Mouse (Mus musculus) heart, postnatal 25 days (tissue): ENCODE measurements at regions not wholly inside any gene's neighbourhood (a gene's known extent, or its start where the extent isn't known, plus 50 kb on each side); places are given as distances from the start of the nearest gene placed in this dataset.

ENCODE experiments used
- DNase-seq: peaks from one replicate; pipeline ENCODE4 v3.0.0; 2022; ENCODE audit warnings: low spot score
- intact Hi-C: fragments of 180-260 bp; cut with DNase I; formaldehyde crosslinking; loops from one replicate; pipeline ENCODE4 v1.15.1; 2025

- no peak for DNase-seq
- intact Hi-C loops, result no loop called here
These were observed 266.0 kb downstream of the Foxo1 start for GRCm38 (mm10) chr3:52534118-52534517.

GRCm38 (mm10) chr3:52531686-52532351, 263.7 kb downstream of the Foxo1 start:
- intact Hi-C loops, result no loop called here
- DNase-seq, result no peak

- intact Hi-C loops, result no loop called here
These were observed 262.4 kb downstream of the Foxo1 start for GRCm38 (mm10) chr3:52530406-52530970.

GRCm38 (mm10) chr3:52529136-52529535, 261.0 kb downstream of the Foxo1 start:
- no peak for DNase-seq
- intact Hi-C loops, result loop anchor here (10.0 kb wide), 1 partner anchor 264 kb away; the partner anchor contains the start of gene Foxo1

More at GRCm38 (mm10) chr3:52530406-52530970, 262.4 kb downstream of the Foxo1 start:
- no peak for DNase-seq

- intact Hi-C loops, result loop anchor here (10.0 kb wide), 1 partner anchor 264 kb away; the partner anchor contains the start of gene Foxo1
- no peak for DNase-seq
These were observed 260.4 kb downstream of the Foxo1 start for GRCm38 (mm10) chr3:52528521-52528920.

- intact Hi-C loops, result loop anchor here (10.0 kb wide), 1 partner anchor 263 kb away; the partner anchor contains the start of gene Foxo1
- no peak for DNase-seq
These were observed 259.6 kb downstream of the Foxo1 start for GRCm38 (mm10) chr3:52527781-52528180.

GRCm38 (mm10) chr3:52527010-52527754, 259.0 kb downstream of the Foxo1 start:
- intact Hi-C loops, result loop anchor here (10.0 kb wide), 1 partner anchor 262 kb away; the partner anchor contains the start of gene Foxo1
- DNase-seq, result no peak

- DNase-seq, result no peak
- intact Hi-C loops, result loop anchor here (10.0 kb wide), 1 partner anchor 258 kb away; the partner anchor contains the start of gene Foxo1
These were observed 254.8 kb downstream of the Foxo1 start for GRCm38 (mm10) chr3:52522886-52523285.

GRCm38 (mm10) chr3:52520609-52520947, 252.4 kb downstream of the Foxo1 start:
- DNase-seq, result no peak

GRCm38 (mm10) chr3:52519910-52520608, 251.9 kb downstream of the Foxo1 start:
- no peak for DNase-seq
- intact Hi-C loops, result loop anchor here (10.0 kb wide), 1 partner anchor 255 kb away; the partner anchor contains the start of gene Foxo1

More at GRCm38 (mm10) chr3:52520609-52520947, 252.4 kb downstream of the Foxo1 start:
- intact Hi-C loops, result loop anchor here (10.0 kb wide), 1 partner anchor 256 kb away; the partner anchor contains the start of gene Foxo1

- DNase-seq, result no peak
- intact Hi-C loops, result no loop called here
These were observed 249.7 kb downstream of the Foxo1 start for GRCm38 (mm10) chr3:52517808-52518207.

- DNase-seq, result no peak
- intact Hi-C loops, result no loop called here
These were observed 248.6 kb downstream of the Foxo1 start for GRCm38 (mm10) chr3:52516691-52517090.

- DNase-seq, result no peak
- intact Hi-C loops, result no loop called here
These were observed 244.6 kb downstream of the Foxo1 start for GRCm38 (mm10) chr3:52512761-52513160.

- DNase-seq, result no peak
- intact Hi-C loops, result no loop called here
These were observed 243.4 kb downstream of the Foxo1 start for GRCm38 (mm10) chr3:52511549-52511948.

- intact Hi-C loops, result no loop called here
These were observed 242.7 kb downstream of the Foxo1 start for GRCm38 (mm10) chr3:52510831-52511230.

GRCm38 (mm10) chr3:52510088-52510765, 242.1 kb downstream of the Foxo1 start:
- intact Hi-C loops, result no loop called here
- no peak for DNase-seq

More at GRCm38 (mm10) chr3:52510831-52511230, 242.7 kb downstream of the Foxo1 start:
- no peak for DNase-seq

GRCm38 (mm10) chr3:52503925-52504324, 235.8 kb downstream of the Foxo1 start:
- DNase-seq, result no peak
- intact Hi-C loops, result loop anchor here (5.0 kb wide), 1 partner anchor 43 kb away; no protein-coding TSS in a partner anchor

- DNase-seq, result peak; percentile 29
- intact Hi-C loops, result loop anchor here (5.0 kb wide), 1 partner anchor 45 kb away; no protein-coding TSS in a partner anchor
These were observed 234.1 kb downstream of the Foxo1 start for GRCm38 (mm10) chr3:52502223-52502622.

- DNase-seq, result no peak
- intact Hi-C loops, result loop anchor here (5.0 kb wide), 1 partner anchor 46 kb away; no protein-coding TSS in a partner anchor
These were observed 233.5 kb downstream of the Foxo1 start for GRCm38 (mm10) chr3:52501614-52502013.
